Mouse (Mus musculus) erythroblast, embryonic 14.5 days (primary cell): Measurements from ENCODE around the gene Ccr8. TPM values are rescaled to one million over a fixed set of nuclear protein-coding genes. Genes with fewer than 3 reads are reported as not detected.

Source experiments
- H3K27me3 ChIP-seq: 2 replicates; pipeline ENCODE4 v1.6.1; 2012; ENCODE audit warnings: inconsistent platforms; ENCODE audit not compliant: control insufficient read depth
- H3K36me3 ChIP-seq: 2 replicates; pipeline ENCODE4 v1.6.1; 2012; ENCODE audit warnings: mild to moderate bottlenecking, inconsistent platforms; ENCODE audit not compliant: control insufficient read depth
- H3K4me1 ChIP-seq: 2 replicates; pipeline ENCODE4 v1.6.1; 2012; ENCODE audit warnings: inconsistent platforms; ENCODE audit not compliant: control insufficient read depth
- H3K4me3 ChIP-seq: replicated peaks from 2 replicates; pipeline ENCODE3; 2012; ENCODE audit warnings: moderate library complexity, mild to moderate bottlenecking, inconsistent platforms
- H3K9me3 ChIP-seq: 2 replicates; pipeline ENCODE4 v1.6.1; 2012; ENCODE audit warnings: low read length, inconsistent platforms, mixed read lengths; ENCODE audit not compliant: control insufficient read depth
- GATA1 ChIP-seq: IDR thresholded peaks from 2 replicates; pipeline ENCODE4 v1.6.1; 2012; ENCODE audit warnings: low read length, inconsistent platforms, mixed read lengths
- TAL1 ChIP-seq: IDR thresholded peaks from 3 replicates; pipeline ENCODE4 v1.6.1; 2012; ENCODE audit warnings: low read length, inconsistent platforms, mixed read lengths
- polyA plus RNA-seq: library from polyadenylated mRNA; stranded (reverse); fragments of >175 nt; gene quantifications from 2 replicates; pipeline ENCODE4 v1.2.3, GENCODE M21; 2012

Ccr8 gene
- polyA plus RNA-seq, 1 experiment: not detected

- Histone ChIP-seq H3K27me3 (no peaks in the 10 kb centered on the region), H3K4me1 (no peaks in the 10 kb centered on the region), H3K9me3 (no peaks in the 10 kb centered on the region)
Measured at GRCm38 (mm10) chr9:120069779-120070178, 22.1 kb upstream of the Ccr8 start, which contains the start of gene Cx3cr1. TSS of gene Cx3cr1 (minus strand) at chr9:120069879.

GRCm38 (mm10) chr9:120071251-120071650 lies 20.7 kb upstream of the Ccr8 start:
- H3K9me3 ChIP-seq: no peaks in the 10 kb centered on the region
- TF ChIP-seq GATA1: no peak
- TF ChIP-seq TAL1: no peak
- no peaks in the 10 kb centered on the region for H3K27me3 ChIP-seq
- no peaks in the 10 kb centered on the region for H3K4me1 ChIP-seq
- no peaks in the 10 kb centered on the region for H3K36me3 ChIP-seq
- H3K4me3 ChIP-seq: no peak overlapping the region

More at GRCm38 (mm10) chr9:120069779-120070178, 22.1 kb upstream of the Ccr8 start, which contains the start of gene Cx3cr1:
- H3K36me3 ChIP-seq: no peaks in the 10 kb centered on the region
- TF ChIP-seq TAL1: no peak
- TF ChIP-seq GATA1: no peak
- no peak within 1 kb of the TSS for H3K4me3 ChIP-seq

- Histone ChIP-seq H3K27me3 (no peaks in the 10 kb centered on the region), H3K9me3 (no peaks in the 10 kb centered on the region), H3K4me3 (no peak overlapping the region), H3K36me3 (no peaks in the 10 kb centered on the region), H3K4me1 (no peaks in the 10 kb centered on the region)
- TF ChIP-seq GATA1 (no peak), TAL1 (no peak)
Measured at GRCm38 (mm10) chr9:120073169-120073568, 18.7 kb upstream of the Ccr8 start.

- Histone ChIP-seq H3K4me3 (no peak overlapping the region), H3K9me3 (no peaks in the 10 kb centered on the region), H3K4me1 (no peaks in the 10 kb centered on the region), H3K36me3 (no peaks in the 10 kb centered on the region), H3K27me3 (no peaks in the 10 kb centered on the region)
- no peak for TF ChIP-seq TAL1
- no peak for TF ChIP-seq GATA1
Measured at GRCm38 (mm10) chr9:120074516-120074915, 17.4 kb upstream of the Ccr8 start.

GRCm38 (mm10) chr9:120078241-120078640 lies 13.7 kb upstream of the Ccr8 start:
- no peak for TF ChIP-seq TAL1
- Histone ChIP-seq H3K4me1 (no peaks in the 10 kb centered on the region), H3K9me3 (no peaks in the 10 kb centered on the region), H3K4me3 (no peak overlapping the region), H3K36me3 (no peaks in the 10 kb centered on the region), H3K27me3 (no peaks in the 10 kb centered on the region)

GRCm38 (mm10) chr9:120079901-120080300 lies 12.0 kb upstream of the Ccr8 start:
- no peak for TF ChIP-seq TAL1
- H3K4me1 ChIP-seq: no peaks in the 10 kb centered on the region
- no peaks in the 10 kb centered on the region for H3K9me3 ChIP-seq
- no peak overlapping the region for H3K4me3 ChIP-seq
- H3K27me3 ChIP-seq: no peaks in the 10 kb centered on the region
- no peaks in the 10 kb centered on the region for H3K36me3 ChIP-seq

GRCm38 (mm10) chr9:120080546-120081108 lies 11.3 kb upstream of the Ccr8 start:
- Histone ChIP-seq H3K36me3 (no peaks in the 10 kb centered on the region), H3K9me3 (no peaks in the 10 kb centered on the region), H3K4me3 (no peak overlapping the region), H3K27me3 (no peaks in the 10 kb centered on the region), H3K4me1 (no peaks in the 10 kb centered on the region)
- no peak for TF ChIP-seq GATA1
- no peak for TF ChIP-seq TAL1

- Histone ChIP-seq H3K27me3 (no peaks in the 10 kb centered on the region), H3K4me3 (no peak overlapping the region), H3K4me1 (no peaks in the 10 kb centered on the region), H3K36me3 (no peaks in the 10 kb centered on the region), H3K9me3 (no peaks in the 10 kb centered on the region)
- no peak for TF ChIP-seq TAL1
- no peak for TF ChIP-seq GATA1
Measured at GRCm38 (mm10) chr9:120081247-120081646, 10.7 kb upstream of the Ccr8 start.

GRCm38 (mm10) chr9:120081967-120082366 lies 9.9 kb upstream of the Ccr8 start:
- Histone ChIP-seq H3K27me3 (no peaks in the 10 kb centered on the region), H3K36me3 (no peaks in the 10 kb centered on the region), H3K4me3 (no peak overlapping the region), H3K4me1 (no peaks in the 10 kb centered on the region), H3K9me3 (no peaks in the 10 kb centered on the region)
- TF ChIP-seq TAL1: no peak
- no peak for TF ChIP-seq GATA1

- no peak overlapping the region for H3K4me3 ChIP-seq
- H3K36me3 ChIP-seq: no peaks in the 10 kb centered on the region
- TF ChIP-seq GATA1: no peak
- no peak for TF ChIP-seq TAL1
- H3K27me3 ChIP-seq: no peaks in the 10 kb centered on the region
- H3K4me1 ChIP-seq: no peaks in the 10 kb centered on the region
- H3K9me3 ChIP-seq: no peaks in the 10 kb centered on the region
Measured at GRCm38 (mm10) chr9:120082691-120083090, 9.2 kb upstream of the Ccr8 start.
